Mouse (Mus musculus): ENCODE results near the gene Cryga. TPM values are rescaled to one million over a fixed set of nuclear protein-coding genes. Genes with fewer than 3 reads are reported as not detected.

Cryga gene
- total RNA-seq, 2 experiments from 2014 or later = not detected

GRCm38 (mm10) chr1:65113536-65114172, 10.5 kb upstream of the Cryga start:
- Histone ChIP-seq H3K4me3 (no peak overlapping the region), H3K27ac (no peak overlapping the region)
- no peak for TF ChIP-seq CTCF (IDR thresholded peaks at IDR 0.05)
- intact Hi-C loops (cut with DNase I) = no loop called here
- no peak for DNase-seq

DNA sequence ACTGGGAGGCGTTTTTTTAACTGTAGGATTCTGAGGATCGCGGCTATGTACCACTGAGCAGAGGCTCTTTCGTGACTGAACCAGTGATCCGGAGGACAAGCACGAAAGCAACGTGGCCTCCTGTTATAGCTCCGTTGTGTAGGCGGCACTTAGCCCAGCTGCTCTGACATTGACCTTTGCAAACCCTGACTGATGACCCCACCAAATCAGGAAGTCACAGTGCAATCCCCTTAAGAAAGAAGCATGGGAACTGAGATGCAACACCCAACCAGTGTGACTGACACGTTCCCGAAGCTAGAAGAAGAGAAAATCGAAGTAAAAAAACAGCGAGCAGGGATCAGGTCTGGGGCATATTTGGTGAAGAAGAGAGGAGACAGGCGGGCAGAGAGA, 9.6 kb upstream of the Cryga start:
- peak; percentile 25 for DNase-seq
- peak overlapping the region; percentile 78 for H3K27ac ChIP-seq
- H3K4me3 ChIP-seq = peak overlapping the region; percentile 59
- TF ChIP-seq CTCF (IDR thresholded peaks at IDR 0.05) = no peak
- intact Hi-C loops (cut with DNase I) = loop anchor here (1.0 kb wide), 1 partner anchor 66 kb away; no protein-coding TSS in a partner anchor

DNA sequence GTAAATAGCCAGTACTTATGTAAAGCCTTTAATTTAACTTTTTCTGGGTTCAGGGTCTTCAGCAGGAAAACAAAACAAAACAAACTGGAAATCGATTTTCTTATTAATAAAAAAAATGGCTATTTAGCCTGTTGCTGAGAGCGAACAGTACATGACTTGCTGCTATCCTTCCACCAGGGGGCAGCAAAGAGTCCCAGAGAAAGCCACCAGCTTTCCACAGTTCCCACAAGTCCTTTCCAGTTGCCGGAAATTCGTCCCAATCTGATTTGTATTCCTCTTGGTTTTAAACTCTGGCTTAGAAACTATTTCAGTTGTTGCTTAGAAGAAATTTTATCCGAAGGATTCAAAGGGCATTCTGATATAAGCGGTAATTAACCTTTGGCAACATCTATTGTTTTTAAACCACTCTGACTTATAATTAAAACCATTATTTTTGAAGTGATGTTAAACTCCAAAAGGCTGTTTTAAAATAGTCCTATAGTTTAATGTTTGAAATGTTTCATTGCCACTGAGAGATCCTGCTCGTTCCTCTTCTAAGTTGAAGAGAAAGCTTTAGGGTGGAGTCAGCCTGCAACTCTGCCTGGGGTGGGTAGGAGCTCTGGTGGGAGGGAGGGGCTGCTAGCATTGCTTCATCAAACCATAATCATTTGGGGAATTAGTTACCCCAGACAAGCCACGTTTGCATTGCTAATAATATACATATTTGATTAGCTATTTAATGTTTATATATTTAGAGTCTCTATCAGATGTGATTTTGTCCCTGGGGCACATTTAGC, 9.0 kb upstream of the Cryga start:
- peak; percentile 75 for DNase-seq

DNA sequence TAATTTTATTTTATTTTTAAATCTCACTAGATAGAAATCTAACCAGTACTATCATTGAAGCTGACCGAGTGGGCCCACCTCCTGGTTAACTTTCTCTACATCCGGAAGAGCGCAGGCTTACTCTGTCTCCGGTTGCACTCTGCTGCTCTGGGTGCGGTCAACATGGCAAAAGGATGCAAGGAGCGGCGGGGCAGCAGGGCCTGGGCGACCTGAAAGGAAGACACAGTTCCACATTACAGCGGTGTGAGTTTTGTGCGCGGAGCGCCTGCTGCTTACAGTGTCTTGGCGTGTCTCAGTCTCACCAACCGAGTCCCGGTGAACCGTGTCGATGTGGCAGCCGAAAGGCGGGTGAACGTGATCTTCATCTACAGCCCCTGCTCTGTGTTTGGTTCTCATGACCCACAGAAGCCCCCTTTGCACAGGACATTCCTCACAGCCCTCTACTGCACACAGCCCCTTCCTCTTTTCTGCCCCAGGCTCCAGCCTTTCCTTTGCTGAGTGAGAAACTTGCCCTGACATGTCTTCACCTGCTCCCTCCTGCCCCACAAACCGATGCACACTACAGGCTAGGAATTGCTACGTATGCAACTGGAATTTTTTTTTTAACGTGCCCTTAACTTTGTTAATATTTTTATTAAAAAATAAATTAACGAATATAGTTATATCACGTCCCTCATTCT, 6.7 kb upstream of the Cryga start:
- no peak overlapping the region for H3K4me3 ChIP-seq
- intact Hi-C loops (cut with DNase I) = no loop called here
- DNase-seq = no peak
- no peak for TF ChIP-seq CTCF (IDR thresholded peaks at IDR 0.05)
- no peak overlapping the region for H3K27ac ChIP-seq

More for the DNA sequence above, 9.0 kb upstream of the Cryga start:
- peak overlapping the region; percentile 78 for H3K27ac ChIP-seq
- intact Hi-C loops (cut with DNase I) = loop anchor here (1.0 kb wide), 1 partner anchor 67 kb away; no protein-coding TSS in a partner anchor
- peak overlapping the region; percentile 59 for H3K4me3 ChIP-seq
- no peak; the same call in 1 of the 2 replicates for TF ChIP-seq CTCF (IDR thresholded peaks at IDR 0.05)

DNA sequence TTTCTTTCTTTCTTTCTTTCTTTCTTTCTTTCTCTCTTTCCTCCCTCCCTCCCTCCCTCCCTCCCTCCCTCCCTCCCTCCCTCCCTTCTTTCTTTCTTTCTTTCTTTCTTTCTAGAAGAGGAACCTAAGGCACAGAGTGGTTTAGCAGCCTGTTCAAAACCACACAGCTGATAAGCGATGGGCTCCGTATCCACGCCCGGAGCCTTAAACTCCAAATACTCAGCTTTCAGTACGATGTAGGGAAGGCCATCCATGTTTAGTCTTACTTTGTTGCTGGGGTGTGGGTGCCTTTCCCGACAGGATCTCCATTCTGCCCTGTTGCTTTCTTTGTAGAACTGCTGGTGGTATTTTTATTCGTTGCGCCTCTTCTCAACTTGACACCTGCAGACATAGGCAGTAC, 6.0 kb upstream of the Cryga start:
- DNase-seq = no peak
- intact Hi-C loops (cut with DNase I) = no loop called here
- TF ChIP-seq CTCF (IDR thresholded peaks at IDR 0.05) = no peak
- Histone ChIP-seq H3K27ac (no peak overlapping the region), H3K4me3 (no peak overlapping the region)

DNA sequence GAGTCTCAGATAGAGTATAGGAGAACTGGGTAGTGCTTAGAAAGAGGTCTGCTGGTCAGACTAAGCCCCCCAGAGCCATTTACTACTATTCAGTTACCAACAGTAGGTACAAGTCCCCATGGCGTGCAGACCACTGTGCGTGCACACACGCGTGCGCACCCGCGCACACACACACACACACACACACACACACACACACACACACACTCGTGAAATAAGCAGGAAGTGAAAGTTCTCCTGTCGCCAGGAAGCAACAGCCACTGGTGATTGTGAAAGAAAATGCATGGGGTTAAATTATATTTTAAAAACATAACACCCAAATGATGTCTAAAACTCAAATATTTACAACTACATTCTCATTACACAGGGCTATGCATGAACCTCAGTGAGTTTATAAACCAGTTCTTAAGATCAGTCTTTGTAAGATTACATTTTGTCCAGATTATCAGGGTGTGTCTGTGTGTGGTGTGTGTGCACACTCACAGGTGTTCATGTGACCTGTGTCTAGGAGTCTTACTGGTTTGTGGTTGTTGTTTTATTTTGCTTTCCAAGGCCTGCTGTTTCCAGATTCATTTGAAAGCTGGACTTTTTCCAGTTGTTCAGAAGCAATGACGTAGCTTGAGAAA, 4.6 kb upstream of the Cryga start:
- intact Hi-C loops (cut with DNase I) = no loop called here
- no peak for DNase-seq
- Histone ChIP-seq H3K4me3 (no peak overlapping the region), H3K27ac (no peak overlapping the region)
- no peak for TF ChIP-seq CTCF (IDR thresholded peaks at IDR 0.05)

GRCm38 (mm10) chr1:65096953-65097352, 6.2 kb downstream of the Cryga start:
- no peak overlapping the region for H3K4me3 ChIP-seq
- no peak for DNase-seq
- TF ChIP-seq CTCF (IDR thresholded peaks at IDR 0.05) = no peak
- H3K27ac ChIP-seq = no peak overlapping the region
- intact Hi-C loops (cut with DNase I) = no loop called here

GRCm38 (mm10) chr1:65091566-65091965, 11.6 kb downstream of the Cryga start:
- H3K27ac ChIP-seq = 0 out of 2 replicates have a peak overlapping the region, but pooled peaks have one; percentile 3
- no peak for TF ChIP-seq CTCF (IDR thresholded peaks at IDR 0.05)
- H3K4me3 ChIP-seq = no peak overlapping the region
- DNase-seq = no peak
- intact Hi-C loops (cut with DNase I) = no loop called here

- Histone ChIP-seq H3K27ac (peak overlapping the region; percentile 78), H3K4me3 (no peak overlapping the region)
- TF ChIP-seq CTCF (IDR thresholded peaks at IDR 0.05) = no peak
- intact Hi-C loops (cut with DNase I) = no loop called here
- DNase-seq = peak; percentile 40
Measured at GRCm38 (mm10) chr1:65090370-65090769, 12.8 kb downstream of the Cryga start.

- intact Hi-C loops (cut with DNase I) = loop anchor here (2.0 kb wide), 1 partner anchor 90 kb away; no protein-coding TSS in a partner anchor
- Histone ChIP-seq H3K27ac (peak overlapping the region; percentile 78), H3K4me3 (no peak overlapping the region)
- peak; percentile 31 for DNase-seq
- TF ChIP-seq CTCF (IDR thresholded peaks at IDR 0.05) = no peak
Measured at GRCm38 (mm10) chr1:65088567-65089356, 14.4 kb downstream of the Cryga start.

DNA sequence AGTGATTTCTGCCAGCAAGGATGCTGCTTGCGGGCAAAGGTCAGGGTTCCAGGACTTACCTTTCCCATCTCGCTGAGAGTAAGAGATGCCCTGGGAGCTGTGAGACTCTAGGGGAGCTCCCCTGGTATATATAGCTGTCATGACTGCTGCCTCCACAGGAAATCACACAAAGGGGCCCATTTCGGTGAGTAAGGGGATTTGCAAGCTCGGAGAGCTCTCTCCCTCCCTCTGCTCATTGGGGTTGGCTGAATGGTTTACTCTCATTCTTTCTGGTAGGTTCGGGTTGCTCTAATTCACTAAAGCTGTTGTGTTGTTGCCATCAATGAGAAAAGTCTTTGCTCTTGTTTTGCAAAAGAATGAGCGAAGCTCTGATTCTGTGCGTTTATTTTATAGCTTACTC, 21.0 kb downstream of the Cryga start, which contains the start of gene Crygb:
Gene Crygb, minus strand, starts transcription at position 101 of the 400 bp plus-strand sequence.
- DNase-seq = no peak
- intact Hi-C loops (cut with DNase I) = no loop called here
- H3K27ac ChIP-seq = no peak within 1 kb of the TSS
- no peak within 1 kb of the TSS for H3K4me3 ChIP-seq
- TF ChIP-seq CTCF (IDR thresholded peaks at IDR 0.05) = no peak

DNA sequence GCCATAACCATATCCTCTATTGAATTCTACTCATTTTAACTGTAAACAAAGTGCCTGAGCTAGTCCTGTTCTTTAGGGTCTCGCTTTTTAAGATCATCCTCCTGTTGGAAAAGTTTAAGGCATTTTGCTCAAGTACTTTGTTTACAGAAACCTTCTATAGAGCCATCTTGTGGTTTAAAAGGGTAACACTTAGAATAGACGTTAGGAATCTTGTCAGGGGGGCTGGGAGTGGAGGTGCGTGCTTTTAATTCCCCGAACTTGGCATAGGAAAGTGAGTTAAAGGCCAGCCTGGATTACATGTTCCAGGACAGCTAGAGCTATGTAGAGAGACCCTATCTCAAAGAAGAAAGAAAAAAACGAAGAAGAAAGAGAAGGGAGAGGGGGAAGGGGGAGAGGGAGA, 27.6 kb downstream of the Cryga start:
- peak; percentile 49 for TF ChIP-seq CTCF (IDR thresholded peaks at IDR 0.05)
- no peak overlapping the region for H3K4me3 ChIP-seq
- H3K27ac ChIP-seq = no peak overlapping the region
- no peak for DNase-seq
- intact Hi-C loops (cut with DNase I) = loop anchor here (2.0 kb wide), 1 partner anchor 29 kb away; no protein-coding TSS in a partner anchor
